Mouse (Mus musculus): ENCODE measurements around the gene BC049352. TPM values are rescaled to one million over a fixed set of nuclear protein-coding genes. Genes with fewer than 3 reads are reported as not detected.

The BC049352 gene
- polyA plus RNA-seq (2017; shearing (Covaris generic)) = 1.2 TPM

GRCm38 (mm10) chr9:45181770-45182169, at the start of gene BC049352:
TSS of gene BC049352 (plus strand) at chr9:45182007.

GRCm38 (mm10) chr9:45138191-45139032, 43.4 kb upstream of the BC049352 start, which contains the start of gene Scn4b:
TSS of gene Scn4b (plus strand) at chr9:45138395.

GRCm38 (mm10) chr9:45203797-45204410, 22.1 kb downstream of the BC049352 start, which contains the start of gene Tmprss4:
TSS of gene Tmprss4 (minus strand) at chr9:45204092.

GRCm38 (mm10) chr9:45268597-45269325, 87.0 kb downstream of the BC049352 start, which contains the start of gene Il10ra:
TSS of gene Il10ra (minus strand) at chr9:45269149.

Other genes starting within 250 kb of the BC049352 start
- 58.4 TPM for gene Ube4a, start 216.4 kb upstream of the BC049352 start, polyA plus RNA-seq (2017; shearing (Covaris generic))
- gene Cd3g, start 201.6 kb upstream of the BC049352 start, polyA plus RNA-seq (2017; shearing (Covaris generic)) = 1,544 TPM
- 1,135 TPM for gene Cd3d, start 200.2 kb upstream of the BC049352 start, polyA plus RNA-seq (2017; shearing (Covaris generic))
- 1,627 TPM for gene Cd3e, start 172.4 kb upstream of the BC049352 start, polyA plus RNA-seq (2017; shearing (Covaris generic))
- gene Mpzl2, start 142.2 kb upstream of the BC049352 start, polyA plus RNA-seq (2017; shearing (Covaris generic)) = 0.17 TPM
- 22.5 TPM for gene Mpzl3, start 126.8 kb upstream of the BC049352 start, polyA plus RNA-seq (2017; shearing (Covaris generic))
- gene Jaml, start 102.8 kb upstream of the BC049352 start, polyA plus RNA-seq (2017; shearing (Covaris generic)) = 20.0 TPM
- gene Scn2b, start 64.2 kb upstream of the BC049352 start, polyA plus RNA-seq (2017; shearing (Covaris generic)) = 0.07 TPM
- not detected for gene Scn4b, start 43.6 kb upstream of the BC049352 start, polyA plus RNA-seq (2017; shearing (Covaris generic))
- not detected for gene Tmprss4, start 22.1 kb downstream of the BC049352 start, polyA plus RNA-seq (2017; shearing (Covaris generic))
- 89.2 TPM for gene Il10ra, start 87.1 kb downstream of the BC049352 start, polyA plus RNA-seq (2017; shearing (Covaris generic))
- gene Tmprss13, start 137.1 kb downstream of the BC049352 start, polyA plus RNA-seq (2017; shearing (Covaris generic)) = 0.68 TPM
- gene Fxyd6, start 188.2 kb downstream of the BC049352 start, polyA plus RNA-seq (2017; shearing (Covaris generic)) = not detected
- gene Fxyd2, start 217.7 kb downstream of the BC049352 start, polyA plus RNA-seq (2017; shearing (Covaris generic)) = not detected
- gene Dscaml1, start 244.6 kb downstream of the BC049352 start, polyA plus RNA-seq (2017; shearing (Covaris generic)) = not detected